Mouse (Mus musculus) ES-Bruce4 (cell line): ENCODE measurements at regions not wholly inside any gene's neighbourhood (a gene's known extent, or its start where the extent isn't known, plus 50 kb on each side); places are given as distances from the start of the nearest gene placed in this dataset.

Source experiments
- H3K27ac ChIP-seq: 2 replicates; pipeline ENCODE4 v1.5.1; 2012; ENCODE audit warnings: low read length, inconsistent platforms; ENCODE audit not compliant: insufficient read depth
- H3K27me3 ChIP-seq: 2 replicates; pipeline ENCODE4 v1.6.1; 2012; ENCODE audit warnings: mild to moderate bottlenecking, low read length, inconsistent platforms; ENCODE audit not compliant: control insufficient read depth, poor library complexity, insufficient read depth, severe bottlenecking
- H3K36me3 ChIP-seq: 2 replicates; pipeline ENCODE4 v1.6.1; 2012; ENCODE audit warnings: inconsistent platforms, mild to moderate bottlenecking, low read length, moderate library complexity; ENCODE audit not compliant: control insufficient read depth, poor library complexity, insufficient read depth, severe bottlenecking
- H3K4me1 ChIP-seq: one replicate; pipeline ENCODE4 v1.8.1; 2011; ENCODE audit warnings: low read length; ENCODE audit not compliant: control insufficient read depth, insufficient read depth
- H3K4me3 ChIP-seq: 2 replicates; pipeline ENCODE4 v1.5.1; 2011; ENCODE audit warnings: low read depth, mild to moderate bottlenecking, low read length
- H3K9ac ChIP-seq: 2 replicates; pipeline ENCODE4 v1.6.1; 2012; ENCODE audit warnings: low read depth, mild to moderate bottlenecking, inconsistent platforms; ENCODE audit not compliant: poor library complexity, severe bottlenecking
- H3K9me3 ChIP-seq: replicated peaks from 2 replicates; pipeline ENCODE4 v1.6.1; 2012; ENCODE audit warnings: mild to moderate bottlenecking, low read length, inconsistent platforms; ENCODE audit not compliant: control insufficient read depth, poor library complexity, insufficient read depth, severe bottlenecking
- CTCF ChIP-seq: IDR thresholded peaks from one replicate; pipeline ENCODE4 v1.8.1; 2011; ENCODE audit warnings: low read depth, low read length
- EP300 ChIP-seq: IDR thresholded peaks from 2 replicates; pipeline ENCODE4 v1.6.1; 2011; ENCODE audit warnings: low read depth, low read length; ENCODE audit not compliant: insufficient read depth
- POLR2A ChIP-seq: IDR thresholded peaks from one replicate; pipeline ENCODE4 v1.8.1; 2011; ENCODE audit warnings: low read length; ENCODE audit not compliant: insufficient read depth

GRCm38 (mm10) chr19:14293172-14293571 lies 304.7 kb downstream of the Tle4 start:
- Histone ChIP-seq H3K27me3 (no peaks in the 10 kb centered on the region), H3K4me3 (no peak overlapping the region)
- TF ChIP-seq EP300 (no peak), POLR2A (no peak), CTCF (no peak)

GRCm38 (mm10) chr19:14301176-14301943 lies 296.5 kb downstream of the Tle4 start:
- H3K36me3 ChIP-seq = no peaks in the 10 kb centered on the region
- no peaks in the 10 kb centered on the region for H3K4me1 ChIP-seq
- no peak overlapping the region for H3K27ac ChIP-seq
- no peak overlapping the region for H3K9ac ChIP-seq
- no peak overlapping the region for H3K4me3 ChIP-seq
- no peaks in the 10 kb centered on the region for H3K27me3 ChIP-seq
- H3K9me3 ChIP-seq = no peaks in the 10 kb centered on the region
- no peak for TF ChIP-seq EP300

More at GRCm38 (mm10) chr19:14293172-14293571, 304.7 kb downstream of the Tle4 start:
- H3K4me1 ChIP-seq = no peaks in the 10 kb centered on the region
- no peak overlapping the region for H3K9ac ChIP-seq
- H3K9me3 ChIP-seq = no peaks in the 10 kb centered on the region
- no peaks in the 10 kb centered on the region for H3K36me3 ChIP-seq
- H3K27ac ChIP-seq = no peak overlapping the region

- Histone ChIP-seq H3K27ac (no peak overlapping the region), H3K36me3 (no peaks in the 10 kb centered on the region), H3K9ac (no peak overlapping the region), H3K9me3 (no peaks in the 10 kb centered on the region), H3K4me1 (no peaks in the 10 kb centered on the region), H3K4me3 (no peak overlapping the region), H3K27me3 (no peaks in the 10 kb centered on the region)
- TF ChIP-seq CTCF (no peak), POLR2A (no peak), EP300 (no peak)
These were observed 283.6 kb downstream of the Tle4 start for GRCm38 (mm10) chr19:14314301-14314700.

- Histone ChIP-seq H3K9me3 (no peaks in the 10 kb centered on the region), H3K27ac (no peak overlapping the region), H3K4me3 (no peak overlapping the region), H3K27me3 (no peaks in the 10 kb centered on the region), H3K36me3 (no peaks in the 10 kb centered on the region), H3K4me1 (no peaks in the 10 kb centered on the region), H3K9ac (no peak overlapping the region)
- TF ChIP-seq CTCF = no peak
These were observed 278.1 kb downstream of the Tle4 start for GRCm38 (mm10) chr19:14319677-14320191.

- Histone ChIP-seq H3K4me1 (no peaks in the 10 kb centered on the region), H3K27me3 (no peaks in the 10 kb centered on the region)
- TF ChIP-seq POLR2A (no peak), CTCF (no peak)
These were observed 272.3 kb downstream of the Tle4 start for GRCm38 (mm10) chr19:14325353-14326052.

More at GRCm38 (mm10) chr19:14325353-14326052, 272.3 kb downstream of the Tle4 start:
- Histone ChIP-seq H3K9me3 (no peaks in the 10 kb centered on the region), H3K9ac (no peak overlapping the region), H3K36me3 (no peaks in the 10 kb centered on the region), H3K4me3 (no peak overlapping the region), H3K27ac (no peak overlapping the region)
